Mouse (Mus musculus) lung, postnatal 25 days (tissue): ENCODE measurements around the gene Dnah8.
"Not testable (repeated sequence)": the region's sequence is repeated elsewhere in the genome, so short reads cannot be mapped to it uniquely, and the experiment has no call there.

Source experiments
- DNase-seq: peaks from one replicate; pipeline ENCODE4 v3.0.0; 2022; ENCODE audit warnings: low spot score

Gene Dnah8

GRCm38 (mm10) chr17:30609305-30609979 is 14.7 kb upstream of the Dnah8 start:
- no peak for DNase-seq

- DNase-seq: no peak
Measured at GRCm38 (mm10) chr17:30609980-30610307, 14.2 kb upstream of the Dnah8 start.

GRCm38 (mm10) chr17:30610739-30611138 is 13.4 kb upstream of the Dnah8 start:
- no peak for DNase-seq

DNA sequence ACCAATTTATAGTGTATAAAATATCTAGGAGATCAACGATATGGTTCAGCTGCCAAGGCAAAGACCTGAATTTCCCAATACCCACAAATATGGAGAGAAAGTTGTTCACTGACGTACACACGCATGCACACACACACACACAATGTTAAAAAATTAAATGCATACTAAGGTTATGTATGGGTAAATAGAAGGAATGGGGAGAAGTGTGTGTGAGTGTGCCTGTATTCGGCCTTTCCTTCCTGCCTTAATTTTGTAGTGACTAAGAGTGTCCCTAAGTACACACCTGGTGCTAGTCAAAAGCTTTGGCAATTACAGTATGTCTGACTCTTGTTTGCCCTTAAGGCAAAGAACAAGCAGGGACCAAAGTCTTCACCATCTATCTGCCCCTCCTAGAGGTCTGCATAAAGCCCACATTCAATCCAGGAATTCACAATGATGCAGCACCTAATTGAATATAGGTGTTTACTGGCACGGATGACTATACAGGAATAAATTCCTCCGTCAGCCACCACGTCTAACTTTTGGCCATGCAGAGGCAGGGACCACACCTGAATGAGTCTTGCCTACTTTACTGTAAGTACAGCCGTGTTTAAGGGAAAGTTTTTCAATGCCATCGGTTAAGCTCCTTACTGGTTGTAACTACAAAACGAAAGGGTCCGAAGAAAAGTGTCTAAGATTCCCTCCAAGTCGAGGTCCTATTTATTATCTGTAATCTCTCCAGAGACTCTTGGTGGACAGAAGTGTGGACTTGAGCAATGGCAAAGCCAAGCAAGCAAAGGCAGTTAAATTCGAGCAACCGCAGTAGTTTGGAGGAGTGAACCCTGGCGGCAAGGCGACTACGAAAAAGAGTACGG is 12.7 kb upstream of the Dnah8 start:
- no peak for DNase-seq

GRCm38 (mm10) chr17:30612075-30612859 is 11.9 kb upstream of the Dnah8 start:
- DNase-seq: peak; percentile 100

GRCm38 (mm10) chr17:30613350-30613749 is 10.8 kb upstream of the Dnah8 start:
- no peak for DNase-seq

GRCm38 (mm10) chr17:30616203-30616602 is 8.0 kb upstream of the Dnah8 start:
- DNase-seq: no peak

DNA sequence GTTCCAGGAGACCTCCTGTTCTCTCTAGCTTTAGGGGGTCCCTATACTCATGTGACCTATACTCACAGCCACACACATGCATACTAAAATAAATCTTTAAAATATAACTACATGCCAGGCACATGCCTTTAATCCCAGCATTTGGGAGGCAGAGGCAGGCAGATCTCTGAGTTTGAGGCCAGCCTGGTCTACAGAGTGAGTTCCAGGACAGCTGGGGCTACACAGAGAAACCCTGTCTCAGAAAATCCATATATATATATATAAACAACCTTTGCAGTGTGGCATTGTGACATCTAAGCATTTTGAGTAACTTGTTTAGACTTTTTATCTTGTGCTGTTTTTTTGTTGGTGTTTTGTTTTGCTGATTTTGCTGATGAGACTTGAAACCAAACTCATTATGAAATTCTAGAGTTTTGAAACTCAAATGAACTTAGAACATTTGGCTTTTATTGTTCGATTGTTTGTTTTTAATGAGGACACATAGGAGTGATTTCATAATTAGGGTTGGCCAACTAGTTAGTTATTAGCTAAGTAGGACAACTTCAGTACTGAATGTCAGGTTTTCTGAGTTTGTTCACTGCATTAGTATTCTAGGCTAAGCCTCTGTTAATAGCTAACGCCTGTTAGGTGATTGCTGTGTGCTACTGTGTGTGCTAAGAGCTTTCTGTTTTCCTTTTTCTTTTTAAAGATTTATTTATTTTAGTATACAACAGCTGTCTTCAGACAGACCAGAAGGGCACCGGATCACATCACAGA is 5.8 kb upstream of the Dnah8 start:
- DNase-seq: no peak

- DNase-seq: no peak
Measured at GRCm38 (mm10) chr17:30619153-30619552, 5.0 kb upstream of the Dnah8 start.

DNA sequence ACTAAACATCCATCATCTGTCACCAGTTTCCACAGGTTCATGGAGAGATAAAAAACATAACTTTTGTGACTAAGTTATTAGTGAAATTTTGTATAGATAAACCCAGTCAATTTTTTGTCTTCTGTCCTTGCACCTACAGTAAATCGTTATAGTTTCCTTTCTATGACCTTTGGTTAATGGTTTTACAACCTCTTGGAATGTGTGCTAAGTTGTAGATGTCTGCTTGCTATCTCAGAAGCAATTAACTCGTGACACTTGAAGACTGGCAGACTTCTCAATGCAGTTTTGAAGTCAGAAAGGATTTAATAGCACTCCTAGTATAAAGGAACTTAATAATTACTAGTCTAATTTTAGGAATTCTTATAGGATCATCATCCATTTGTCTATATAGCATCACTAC is 3.6 kb upstream of the Dnah8 start:
- no peak for DNase-seq

DNA sequence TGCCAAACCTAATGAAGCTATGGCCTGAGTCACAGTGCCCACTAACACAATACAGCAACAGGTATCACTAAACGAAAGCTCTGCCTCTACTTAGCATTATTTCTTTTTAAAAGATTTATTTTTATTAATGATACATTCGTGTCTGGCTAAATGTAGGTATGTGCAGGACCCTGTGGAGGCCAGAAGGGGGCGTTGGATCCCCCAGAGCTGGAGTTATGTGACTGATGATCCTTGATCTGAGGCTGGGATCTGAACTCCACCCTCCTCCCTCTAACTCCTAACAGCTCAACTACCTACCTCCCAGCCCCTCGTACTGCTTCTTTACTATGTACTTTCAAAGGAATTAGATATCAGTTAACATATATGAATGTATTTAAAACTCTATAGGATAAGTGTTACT is 2.7 kb upstream of the Dnah8 start:
- no peak for DNase-seq

GRCm38 (mm10) chr17:30623200-30623599 is 954 bp upstream of the Dnah8 start:
- DNase-seq: no peak

- DNase-seq: not testable (repeated sequence)
Measured at GRCm38 (mm10) chr17:30626719-30627118, 2.6 kb downstream of the Dnah8 start, which contains the start of gene Glo1. Gene Glo1, minus strand, starts transcription at chr17:30626871.

- DNase-seq: no peak
Measured at GRCm38 (mm10) chr17:30635367-30635766, 11.2 kb downstream of the Dnah8 start.

GRCm38 (mm10) chr17:30637714-30638113 is 13.6 kb downstream of the Dnah8 start:
- DNase-seq: no peak

- no peak for DNase-seq
Measured at GRCm38 (mm10) chr17:30638996-30639395, 14.8 kb downstream of the Dnah8 start.

GRCm38 (mm10) chr17:30640896-30641295 is 16.7 kb downstream of the Dnah8 start:
- DNase-seq: no peak

GRCm38 (mm10) chr17:30648770-30649169 is 24.6 kb downstream of the Dnah8 start:
- no peak for DNase-seq

DNA sequence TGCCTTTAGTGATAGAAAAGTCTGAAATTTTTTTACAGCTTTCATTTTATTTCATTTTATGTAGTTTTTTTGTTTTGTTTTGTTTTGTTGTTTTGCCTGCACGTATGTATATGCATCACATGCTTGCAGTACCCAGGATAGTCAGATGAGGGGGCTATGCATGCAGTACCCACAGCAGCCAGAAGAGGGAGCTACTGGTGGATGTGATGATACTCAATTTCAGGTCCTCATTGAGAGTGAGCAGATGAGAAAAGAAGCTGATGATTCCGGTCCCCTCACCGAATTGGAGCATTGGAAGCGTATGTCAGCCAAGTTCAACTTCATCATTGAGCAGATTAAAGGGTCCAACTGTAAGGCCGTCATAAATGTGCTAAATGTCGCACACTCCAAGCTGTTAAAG is 28.9 kb downstream of the Dnah8 start:
- no peak for DNase-seq

GRCm38 (mm10) chr17:30657530-30658151 is 33.5 kb downstream of the Dnah8 start:
- peak; percentile 5 for DNase-seq

GRCm38 (mm10) chr17:30658152-30658544 is 34.0 kb downstream of the Dnah8 start:
- DNase-seq: peak; percentile 92

- no peak for DNase-seq
Measured at GRCm38 (mm10) chr17:30662131-30662530, 38.0 kb downstream of the Dnah8 start.
